Mouse (Mus musculus) lung, postnatal 0 days (tissue): ENCODE measurements around the gene Lrrfip2.

Experiments
- CTCF ChIP-seq: IDR thresholded peaks from 2 replicates; pipeline ENCODE4 v1.5.1; 2016; ENCODE audit warnings: antibody characterized with exemption, mild to moderate bottlenecking
- EP300 ChIP-seq: IDR thresholded peaks from 2 replicates; pipeline ENCODE4 v1.6.1; 2016; ENCODE audit warnings: antibody characterized with exemption, mild to moderate bottlenecking, control low read depth

- TF ChIP-seq CTCF (no peak), EP300 (no peak)
Measured at GRCm38 (mm10) chr9:111197712-111198111, 80.3 kb downstream of the Lrrfip2 start.
